Mouse (Mus musculus) liver, embryonic 14.5 days (tissue): ENCODE measurements around the gene Eya4. TPM values are rescaled to one million over a fixed set of nuclear protein-coding genes. Genes with fewer than 3 reads are reported as not detected.
A peak's percentile ranks its signal among the peaks of the same experiment; 100 is the strongest.

ENCODE experiments used
- ATAC-seq: fragments of 200-750 bp; cut with Nextera tagmentation; 2 replicates; pipeline ENCODE4 v1.8.0; 2017; ENCODE audit warnings: moderate number of reproducible peaks, mild to moderate bottlenecking, moderate library complexity; ENCODE audit not compliant: insufficient read depth
- DNase-seq, 3 experiments: peaks; one replicate each; pipeline ENCODE4 v3.0.0-alpha.2; 2012 to 2013; ENCODE audit warnings: low read depth in 3 of 3, low spot score in 3 of 3
- H3K27ac ChIP-seq: fragments of 300-500 bp; sonication (generic); 2 replicates; pipeline ENCODE4 v1.5.1; 2014; ENCODE audit warnings: moderate library complexity, mild to moderate bottlenecking, control low read depth, inconsistent platforms
- H3K27me3 ChIP-seq: fragments of 300-500 bp; sonication (generic); 2 replicates; pipeline ENCODE4 v1.6.1; 2014; ENCODE audit warnings: mild to moderate bottlenecking, low read length, moderate library complexity; ENCODE audit not compliant: control insufficient read depth, insufficient read depth
- H3K36me3 ChIP-seq: fragments of 300-500 bp; sonication (generic); replicated peaks from 2 replicates; pipeline ENCODE4 v1.6.1; 2014; ENCODE audit warnings: low read depth; ENCODE audit not compliant: control insufficient read depth, insufficient read depth
- H3K4me1 ChIP-seq, 2 experiments: fragments of 200-500 bp in 1 of 2; fragments of 300-500 bp in 1 of 2; sonication (generic) in 1 of 2; replicated peaks; 2 replicates each; pipeline ENCODE4 v1.6.1; 2012 to 2014; ENCODE audit warnings: antibody characterized with exemption in 1 of 2, inconsistent platforms in 1 of 2, low read length in 1 of 2; ENCODE audit not compliant: control insufficient read depth in 2 of 2, insufficient read depth in 2 of 2
- H3K4me2 ChIP-seq: fragments of 300-500 bp; sonication (generic); 2 replicates; pipeline ENCODE4 v1.6.1; 2014; ENCODE audit warnings: low read depth, mild to moderate bottlenecking, control low read depth, moderate library complexity
- H3K4me3 ChIP-seq, 2 experiments: fragments of 200-500 bp in 1 of 2; fragments of 300-500 bp in 1 of 2; sonication (generic) in 1 of 2; 2 replicates each; pipeline ENCODE4 v1.5.1; 2012 to 2014; ENCODE audit warnings: low read depth in 2 of 2, low read length in 2 of 2, mild to moderate bottlenecking in 2 of 2, control low read depth in 1 of 2, inconsistent platforms in 1 of 2, moderate library complexity in 1 of 2; ENCODE audit not compliant: insufficient read depth in 1 of 2
- H3K9ac ChIP-seq: fragments of 300-500 bp; sonication (generic); replicated peaks from 2 replicates; pipeline ENCODE4 v1.6.1; 2014; ENCODE audit warnings: mild to moderate bottlenecking, control low read depth, moderate library complexity
- H3K9me3 ChIP-seq: fragments of 300-500 bp; sonication (generic); 2 replicates; pipeline ENCODE4 v1.6.1; 2016; ENCODE audit warnings: low read length, mixed read lengths; ENCODE audit not compliant: control insufficient read depth
- CTCF ChIP-seq: IDR thresholded peaks from 2 replicates; pipeline ENCODE4 v1.5.1; 2016; ENCODE audit warnings: antibody characterized with exemption, low read depth, control low read depth
- EP300 ChIP-seq: IDR thresholded peaks from 2 replicates; pipeline ENCODE4 v1.6.1; 2016; ENCODE audit warnings: antibody characterized with exemption, low read depth
- WGBS: fragments of 180-500 bp; shearing (Covaris S2); extraction: QIAGEN DNeasy Blood & Tissue Kit; methylation state at CpG from one replicate; pipeline ENCODE4 v1.1.7; 2014; ENCODE audit not compliant: insufficient replicate concordance; 5-methylcytosine and 5-hydroxymethylcytosine counted together
- polyA plus RNA-seq, 2 experiments: library from polyadenylated mRNA; depleted of rRNA in 1 of 2; stranded (reverse) in 1 of 2; unstranded in 1 of 2; fragments of >200 nt; fragmentation: Nextera tagmentation in 1 of 2; extraction: Ambion mirVana in 1 of 2; gene quantifications; 2 replicates each; pipeline versions ENCODE4 v1.2.1 to v1.2.3; 2012 to 2014

Gene Eya4
- polyA plus RNA-seq, 2 experiments, result 0.13 to 0.19 TPM

- no peaks in the 10 kb centered on the region for H3K9me3 ChIP-seq
- H3K4me3 ChIP-seq, result no peak overlapping the region
- no peak for DNase-seq
- no peaks in the 10 kb centered on the region for H3K4me1 ChIP-seq
- ATAC-seq, result no peak
- no peak overlapping the region for H3K4me2 ChIP-seq
- no peaks in the 10 kb centered on the region for H3K27me3 ChIP-seq
- no peak overlapping the region for H3K27ac ChIP-seq
- no peaks in the 10 kb centered on the region for H3K36me3 ChIP-seq
- no peak overlapping the region for H3K9ac ChIP-seq
- 35% methylated on average over 1 of the region's 1 CpGs for WGBS
- TF ChIP-seq CTCF (no peak), EP300 (no peak)
These were observed 260.3 kb downstream of the Eya4 start for GRCm38 (mm10) chr10:23090323-23090722.

- no peaks in the 10 kb centered on the region for H3K27me3 ChIP-seq
- H3K4me3 ChIP-seq, result no peak overlapping the region
- no peak overlapping the region for H3K9ac ChIP-seq
- DNase-seq, result no peak
- H3K27ac ChIP-seq, result no peak overlapping the region
- WGBS, result 76% methylated on average over 6 of the region's 6 CpGs
- no peak for ATAC-seq
- H3K9me3 ChIP-seq, result no peaks in the 10 kb centered on the region
- TF ChIP-seq CTCF (no peak), EP300 (no peak)
- H3K4me2 ChIP-seq, result no peak overlapping the region
- no peaks in the 10 kb centered on the region for H3K4me1 ChIP-seq
- H3K36me3 ChIP-seq, result no peaks in the 10 kb centered on the region
These were observed 261.3 kb downstream of the Eya4 start for GRCm38 (mm10) chr10:23089271-23089670.

DNA sequence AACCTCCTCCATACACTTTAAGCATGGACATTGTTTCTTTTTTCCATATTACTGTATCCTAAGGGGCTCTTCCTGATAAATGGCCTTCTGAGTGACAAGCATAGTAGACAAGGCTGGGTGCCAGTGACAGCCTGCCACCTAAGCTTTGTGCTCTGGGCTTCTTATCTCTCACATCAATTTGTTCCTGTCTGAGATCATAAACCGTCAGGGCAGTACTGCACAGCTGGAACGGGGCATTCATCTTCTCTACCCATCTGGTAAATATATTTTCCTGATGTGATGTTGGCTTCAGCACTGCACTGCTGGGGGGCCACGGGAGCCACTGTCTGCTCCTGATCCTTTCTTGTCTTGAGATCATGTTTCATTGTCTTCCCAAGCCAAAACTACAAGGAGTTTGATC is 261.8 kb downstream of the Eya4 start:
- ATAC-seq, result no peak
- no peak overlapping the region for H3K27ac ChIP-seq
- no peak for TF ChIP-seq EP300
- no peak for TF ChIP-seq CTCF

GRCm38 (mm10) chr10:23086352-23087215 is 264.0 kb downstream of the Eya4 start:
- no peaks in the 10 kb centered on the region for H3K27me3 ChIP-seq
- H3K36me3 ChIP-seq, result no peaks in the 10 kb centered on the region
- H3K9ac ChIP-seq, result no peak overlapping the region
- ATAC-seq (no peak), DNase-seq (peak in 1 of 3 experiments; percentile 9)
- no peak overlapping the region for H3K4me3 ChIP-seq
- TF ChIP-seq CTCF (peak; percentile 49; the same call in 1 of the 2 replicates), EP300 (no peak)
- H3K4me2 ChIP-seq, result no peak overlapping the region
- no peaks in the 10 kb centered on the region for H3K4me1 ChIP-seq
- WGBS, result 62% methylated on average over 21 of the region's 21 CpGs
- no peak overlapping the region for H3K27ac ChIP-seq
- no peaks in the 10 kb centered on the region for H3K9me3 ChIP-seq

More for the DNA sequence above, 261.8 kb downstream of the Eya4 start:
- no peaks in the 10 kb centered on the region for H3K4me1 ChIP-seq
- no peaks in the 10 kb centered on the region for H3K27me3 ChIP-seq
- no peak for DNase-seq
- H3K9me3 ChIP-seq, result no peaks in the 10 kb centered on the region
- no peaks in the 10 kb centered on the region for H3K36me3 ChIP-seq
- no peak overlapping the region for H3K9ac ChIP-seq
- no peak overlapping the region for H3K4me3 ChIP-seq
- WGBS, result 16% methylated on average over 3 of the region's 3 CpGs
- no peak overlapping the region for H3K4me2 ChIP-seq

- H3K27me3 ChIP-seq, result no peaks in the 10 kb centered on the region
- H3K9ac ChIP-seq, result no peak overlapping the region
- H3K36me3 ChIP-seq, result no peaks in the 10 kb centered on the region
- no peak for DNase-seq
- no peak overlapping the region for H3K27ac ChIP-seq
- no peak for ATAC-seq
- H3K9me3 ChIP-seq, result no peaks in the 10 kb centered on the region
- no peak for TF ChIP-seq EP300
- TF ChIP-seq CTCF, result no peak
- H3K4me2 ChIP-seq, result no peak overlapping the region
- 27% methylated on average over 4 of the region's 4 CpGs for WGBS
- no peak overlapping the region for H3K4me3 ChIP-seq
- no peaks in the 10 kb centered on the region for H3K4me1 ChIP-seq
These were observed 269.1 kb downstream of the Eya4 start for GRCm38 (mm10) chr10:23081548-23081828.
